Comparison of ENCODE assay signal across 15 mouse cellular contexts in the genomic region with DNA sequence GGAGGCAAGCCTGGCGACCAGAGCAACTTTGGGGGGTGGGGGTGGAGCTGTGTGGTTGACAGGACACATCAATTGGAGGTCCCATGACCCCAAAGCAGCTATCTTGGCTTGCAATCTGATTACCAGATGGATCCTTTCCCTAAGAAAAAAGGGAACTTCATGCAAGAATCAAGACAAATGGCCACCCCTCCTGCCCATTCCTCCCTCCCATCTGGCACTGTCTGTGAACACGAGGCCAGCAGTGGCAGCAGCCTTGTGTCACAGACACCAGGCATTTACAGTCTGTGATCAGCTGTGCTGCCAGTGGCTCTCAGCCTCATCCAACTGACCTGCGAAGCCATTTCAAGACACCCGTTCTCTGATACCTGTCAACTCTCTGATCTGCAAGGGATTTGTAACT. TPM values are rescaled to one million over a fixed set of nuclear protein-coding genes. Genes with fewer than 3 reads are reported as not detected.
A peak's percentile ranks its signal among the peaks of the same experiment; 100 is the strongest.
DNase-seq lines count a peak whose midpoint lies in the region; ATAC-seq lines count a peak whose summit lies in the region.
"Had no signal": no experiment of that assay in that cellular context is flagged by ENCODE, and none has a peak within 500 bp of the region (broad histone marks: within the 10 kb centered on the region; RNA-seq: fewer than 3 reads in every experiment).

No protein-coding gene starts in this region.

- no peak overlapping the region for H3K27ac ChIP-seq in forebrain, embryonic 14.5 days (ENCODE audit: low read depth, low read length)
- no peak overlapping the region for H3K27ac ChIP-seq in forebrain, embryonic 12.5 days
- peak overlapping the region; percentile 78 for H3K27ac ChIP-seq in embryonic facial prominence, embryonic 10.5 days (replicated peaks)
- H3K27ac ChIP-seq in limb, embryonic 10.5 days = peak overlapping the region; percentile 84; the same call in 1 of the 2 replicates
- H3K27ac ChIP-seq: neural tube, embryonic 13.5 days had no signal

- no peak overlapping the region for H3K9ac ChIP-seq in forebrain, embryonic 14.5 days (ENCODE audit: low read length)
- H3K9ac ChIP-seq in forebrain, embryonic 12.5 days = no peak overlapping the region
- H3K9ac ChIP-seq: neural tube, embryonic 13.5 days had no signal

- H3K4me2 ChIP-seq in forebrain, embryonic 14.5 days (ENCODE audit: low read length) = no peak overlapping the region
- no peak overlapping the region for H3K4me2 ChIP-seq in forebrain, embryonic 12.5 days
- H3K4me2 ChIP-seq: neural tube, embryonic 13.5 days had no signal

- peaks cover 12% of the 10 kb centered on the region for H3K4me1 ChIP-seq in forebrain, embryonic 14.5 days (ENCODE audit: control insufficient read depth, insufficient read depth, low read length)
- H3K4me1 ChIP-seq in forebrain, embryonic 12.5 days = peaks cover 21% of the 10 kb centered on the region
- H3K4me1 ChIP-seq in embryonic facial prominence, embryonic 10.5 days = peaks cover 47% of the 10 kb centered on the region
- peaks cover 53% of the 10 kb centered on the region for H3K4me1 ChIP-seq in limb, embryonic 10.5 days

- no peaks in the 10 kb centered on the region for H3K27me3 ChIP-seq in forebrain, embryonic 14.5 days (replicated peaks; ENCODE audit: control insufficient read depth, insufficient read depth, low read length)
- H3K27me3 ChIP-seq in forebrain, embryonic 12.5 days = no peaks in the 10 kb centered on the region
- H3K27me3 ChIP-seq in embryonic facial prominence, embryonic 10.5 days (replicated peaks; ENCODE audit: low read depth, poor library complexity, severe bottlenecking) = peaks cover 11% of the 10 kb centered on the region
- no peaks in the 10 kb centered on the region for H3K27me3 ChIP-seq in limb, embryonic 10.5 days (ENCODE audit: low read depth, poor library complexity, severe bottlenecking)

- no peaks in the 10 kb centered on the region for H3K36me3 ChIP-seq in forebrain, embryonic 14.5 days (ENCODE audit: control insufficient read depth, insufficient read depth, low read length)
- H3K36me3 ChIP-seq in forebrain, embryonic 12.5 days (replicated peaks) = no peaks in the 10 kb centered on the region
- no peaks in the 10 kb centered on the region for H3K36me3 ChIP-seq in embryonic facial prominence, embryonic 10.5 days (replicated peaks)
- no peaks in the 10 kb centered on the region for H3K36me3 ChIP-seq in limb, embryonic 10.5 days
- H3K36me3 ChIP-seq: G1E; neural tube, embryonic 13.5 days had no signal

- DNase-seq in forebrain, embryonic 14.5 days (ENCODE audit: low spot score) = peak; percentile 58
- no peak for DNase-seq in embryonic facial prominence, embryonic 10.5 days (ENCODE audit: low spot score)
- DNase-seq in limb, embryonic 10.5 days (ENCODE audit: low spot score) = no peak
- DNase-seq in lung, postnatal 25 days (ENCODE audit: low spot score) = peak; percentile 59
- no peak for DNase-seq in layer of hippocampus, adult 18-20 months (ENCODE audit: low spot score in 2 of 2)
- DNase-seq: adrenal gland, postnatal 14 days; cerebellum, adult 11 months had no signal

- no peak overlapping the region for H3K4me3 ChIP-seq in forebrain, embryonic 14.5 days (ENCODE audit: low read depth, low read length)
- H3K4me3 ChIP-seq in forebrain, embryonic 12.5 days (replicated peaks) = no peak overlapping the region
- H3K4me3 ChIP-seq in embryonic facial prominence, embryonic 10.5 days = no peak overlapping the region
- no peak overlapping the region for H3K4me3 ChIP-seq in limb, embryonic 10.5 days
- H3K4me3 ChIP-seq: neural tube, embryonic 13.5 days had no signal

- no peaks in the 10 kb centered on the region for H3K9me3 ChIP-seq in forebrain, embryonic 14.5 days (replicated peaks; ENCODE audit: control insufficient read depth, low read length)
- no peaks in the 10 kb centered on the region for H3K9me3 ChIP-seq in forebrain, embryonic 12.5 days
- no peaks in the 10 kb centered on the region for H3K9me3 ChIP-seq in embryonic facial prominence, embryonic 10.5 days
- H3K9me3 ChIP-seq in limb, embryonic 10.5 days (replicated peaks) = no peaks in the 10 kb centered on the region
- H3K9me3 ChIP-seq: G1E; neural tube, embryonic 13.5 days had no signal

- no peak for ATAC-seq in forebrain, embryonic 14.5 days
- no peak for ATAC-seq in forebrain, embryonic 12.5 days (ENCODE audit: low FRiP score)
- no peak for ATAC-seq in megakaryocyte-erythroid progenitor cell, adult 5-6 weeks (replicated peaks; ENCODE audit: low FRiP score, low TSS enrichment, poor library complexity, severe bottlenecking)
- ATAC-seq: intestine, embryonic 16.5 days; midbrain, embryonic 16.5 days had no signal

- WGBS in forebrain, embryonic 14.5 days = 57% methylated on average over 4 of the region's 4 CpGs
- WGBS in forebrain, embryonic 12.5 days = 73% methylated on average over 4 of the region's 4 CpGs
- 58% methylated on average over 4 of the region's 4 CpGs for WGBS in embryonic facial prominence, embryonic 10.5 days
- 41% methylated on average over 4 of the region's 4 CpGs for WGBS in limb, embryonic 10.5 days

RNA-seq across cellular contexts. Expression of a gene that starts 25.5 kb away (rescaled TPM):
- polyA plus RNA-seq in forebrain, embryonic 14.5 days (2014; fragmentation: Nextera tagmentation; extraction: Ambion mirVana) = not detected in 2 replicates
- 0.59 and 0.91 TPM in 2 replicates for polyA plus RNA-seq in forebrain, embryonic 12.5 days (2016; fragmentation: Nextera tagmentation; extraction: Ambion mirVana)
- 0.72 TPM in 1 of 2 replicates, not detected in the other for polyA plus RNA-seq in embryonic facial prominence, embryonic 10.5 days (2016; fragmentation: Nextera tagmentation; extraction: Ambion mirVana)
- polyA plus RNA-seq in limb, embryonic 10.5 days (2016; fragmentation: Nextera tagmentation; extraction: Ambion mirVana) = 0.33 TPM in 1 of 2 replicates, not detected in the other
- 0.45 TPM in 1 of 2 replicates, not detected in the other for total RNA-seq in megakaryocyte-erythroid progenitor cell, adult 5-6 weeks (2014; fragmentation: Nextera tagmentation)
- total RNA-seq in megakaryocyte-erythroid progenitor cell, adult 5-6 weeks (2017) = not detected in 2 replicates
- 1 to 10 TPM in 1 of 2 experiments, under 1 TPM in 1; 0.37 to 1.2 TPM for total RNA-seq in layer of hippocampus, adult 18-20 months (2021)
- total RNA-seq: adrenal gland, postnatal 14 days; G1E had no signal
- polyA plus RNA-seq: C2C12; G1E; heart, postnatal 0 days; neural tube, embryonic 13.5 days had no signal

Comparison
In these comparisons a context has a peak if more than half of its experiments do, and no peak if none do; other contexts are left out.
1. DNase-seq: peak in forebrain, embryonic 14.5 days (single experiment) and lung, postnatal 25 days (single experiment); none in embryonic facial prominence, embryonic 10.5 days (single experiment), limb, embryonic 10.5 days (single experiment) and layer of hippocampus, adult 18-20 months (0 of 2).
2. H3K27ac ChIP-seq: peak in embryonic facial prominence, embryonic 10.5 days (single experiment) and limb, embryonic 10.5 days (single experiment); none in forebrain, embryonic 14.5 days (single experiment) and forebrain, embryonic 12.5 days (single experiment).